Mouse (Mus musculus): ENCODE results near the gene Zfp385c. TPM values are rescaled to one million over a fixed set of nuclear protein-coding genes. Genes with fewer than 3 reads are reported as not detected.

The Zfp385c gene
- polyA plus RNA-seq (2015; fragmentation: Nextera tagmentation; extraction: Ambion mirVana), result 0.80 TPM in 1 of 2 replicates, not detected in the other

- H3K4me2 ChIP-seq (ENCODE audit: low read length), result peak within 1 kb of the TSS; percentile 42
- no peak for ATAC-seq
- no peak within 1 kb of the TSS for H3K27ac ChIP-seq (ENCODE audit: low read length)
- H3K36me3 ChIP-seq (ENCODE audit: control insufficient read depth, insufficient read depth), result no peaks in the 10 kb centered on the region
- peak within 1 kb of the TSS; percentile 13 for H3K4me3 ChIP-seq (replicated peaks; ENCODE audit: low read length)
- H3K9me3 ChIP-seq (ENCODE audit: control insufficient read depth, low read length), result no peaks in the 10 kb centered on the region
- H3K9ac ChIP-seq (replicated peaks; ENCODE audit: low read depth, low read length), result no peak within 1 kb of the TSS; the same call in 1 of the 2 replicates
- WGBS, result 1% methylated on average over 21 of the region's 23 CpGs
- H3K27me3 ChIP-seq (replicated peaks; ENCODE audit: control insufficient read depth, insufficient read depth, low read length), result peaks cover 9% of the 10 kb centered on the region
- peaks cover 6% of the 10 kb centered on the region for H3K4me1 ChIP-seq (replicated peaks; ENCODE audit: control insufficient read depth, insufficient read depth, low read length)
Measured at GRCm38 (mm10) chr11:100692164-100692616, at the start of gene Zfp385c. Zfp385c (minus strand) TSS chr11:100692455.

GRCm38 (mm10) chr11:100741348-100741747 is 49.1 kb upstream of the Zfp385c start:
- Histone ChIP-seq H3K36me3 (ENCODE audit: control insufficient read depth, insufficient read depth) (no peaks in the 10 kb centered on the region), H3K4me1 (replicated peaks; ENCODE audit: control insufficient read depth, insufficient read depth, low read length) (peaks cover 15% of the 10 kb centered on the region), H3K27me3 (replicated peaks; ENCODE audit: control insufficient read depth, insufficient read depth, low read length) (no peaks in the 10 kb centered on the region), H3K9ac (replicated peaks; ENCODE audit: low read depth, low read length) (no peak overlapping the region), H3K4me2 (ENCODE audit: low read length) (no peak overlapping the region), H3K4me3 (replicated peaks; ENCODE audit: low read length) (no peak overlapping the region), H3K27ac (ENCODE audit: low read length) (no peak overlapping the region), H3K9me3 (ENCODE audit: control insufficient read depth, low read length) (no peaks in the 10 kb centered on the region)
- WGBS, result 83% methylated on average over 6 of the region's 6 CpGs
- no peak for ATAC-seq

GRCm38 (mm10) chr11:100738749-100739148 is 46.5 kb upstream of the Zfp385c start:
- no peak overlapping the region for H3K27ac ChIP-seq (ENCODE audit: low read length)
- H3K9ac ChIP-seq (replicated peaks; ENCODE audit: low read depth, low read length), result peak overlapping the region; percentile 68; the same call in 1 of the 2 replicates
- peak overlapping the region; percentile 59 for H3K4me2 ChIP-seq (ENCODE audit: low read length)
- H3K4me1 ChIP-seq (replicated peaks; ENCODE audit: control insufficient read depth, insufficient read depth, low read length), result peaks cover 21% of the 10 kb centered on the region
- H3K9me3 ChIP-seq (ENCODE audit: control insufficient read depth, low read length), result no peaks in the 10 kb centered on the region
- 12% methylated on average over 5 of the region's 5 CpGs for WGBS
- H3K4me3 ChIP-seq (replicated peaks; ENCODE audit: low read length), result peak overlapping the region; percentile 83
- ATAC-seq, result no peak
- no peaks in the 10 kb centered on the region for H3K36me3 ChIP-seq (ENCODE audit: control insufficient read depth, insufficient read depth)
- no peaks in the 10 kb centered on the region for H3K27me3 ChIP-seq (replicated peaks; ENCODE audit: control insufficient read depth, insufficient read depth, low read length)

GRCm38 (mm10) chr11:100738066-100738604 is 45.9 kb upstream of the Zfp385c start, which contains the start of gene Rab5c:
Rab5c (minus strand) TSS chr11:100738215.
- Histone ChIP-seq H3K9ac (replicated peaks; ENCODE audit: low read depth, low read length) (peak within 1 kb of the TSS; percentile 86), H3K27me3 (replicated peaks; ENCODE audit: control insufficient read depth, insufficient read depth, low read length) (no peaks in the 10 kb centered on the region), H3K36me3 (ENCODE audit: control insufficient read depth, insufficient read depth) (no peaks in the 10 kb centered on the region; the same call in 1 of the 2 replicates), H3K9me3 (ENCODE audit: control insufficient read depth, low read length) (no peaks in the 10 kb centered on the region), H3K4me3 (replicated peaks; ENCODE audit: low read length) (peak within 1 kb of the TSS; percentile 83), H3K27ac (ENCODE audit: low read length) (peak within 1 kb of the TSS; percentile 88), H3K4me1 (replicated peaks; ENCODE audit: control insufficient read depth, insufficient read depth, low read length) (peaks cover 21% of the 10 kb centered on the region), H3K4me2 (ENCODE audit: low read length) (peak within 1 kb of the TSS; percentile 89)
- under 1% methylated on average over 38 of the region's 39 CpGs for WGBS
- ATAC-seq, result peak; percentile 100

DNA sequence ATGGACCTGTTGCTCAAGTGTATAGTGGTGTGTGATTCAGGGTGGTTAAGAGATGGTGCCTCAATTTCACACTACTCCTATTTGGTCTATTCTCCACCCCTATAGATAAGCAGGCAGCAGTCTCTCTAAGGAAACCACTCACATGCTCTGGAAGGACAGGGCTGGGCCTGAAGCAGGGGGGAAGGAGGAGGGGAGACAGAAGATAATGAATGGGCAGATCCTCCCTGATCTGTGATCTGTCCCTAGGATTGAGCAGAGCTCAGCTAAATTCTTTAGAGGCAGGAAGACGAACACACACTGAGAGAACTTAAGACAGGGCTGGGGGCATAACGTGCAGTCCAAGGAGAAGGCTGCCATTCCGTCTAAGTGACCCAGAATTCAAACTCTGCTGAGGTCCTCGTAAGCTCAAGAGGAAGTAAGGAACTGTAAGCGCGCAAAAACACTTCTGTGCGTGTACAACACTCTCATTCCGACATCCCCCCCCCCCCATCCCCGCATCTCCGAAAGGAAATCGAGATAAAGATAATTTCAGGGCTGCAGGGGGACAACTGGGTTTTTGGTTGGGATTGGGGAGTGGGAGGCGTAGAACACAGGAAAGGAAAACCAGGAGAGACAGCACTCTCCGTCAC is 45.0 kb upstream of the Zfp385c start:
- Histone ChIP-seq H3K4me2 (ENCODE audit: low read length) (peak overlapping the region; percentile 89), H3K36me3 (ENCODE audit: control insufficient read depth, insufficient read depth) (no peaks in the 10 kb centered on the region; the same call in 1 of the 2 replicates), H3K4me3 (replicated peaks; ENCODE audit: low read length) (peak overlapping the region; percentile 83), H3K4me1 (replicated peaks; ENCODE audit: control insufficient read depth, insufficient read depth, low read length) (peaks cover 21% of the 10 kb centered on the region), H3K27ac (ENCODE audit: low read length) (no peak overlapping the region), H3K9me3 (ENCODE audit: control insufficient read depth, low read length) (no peaks in the 10 kb centered on the region), H3K27me3 (replicated peaks; ENCODE audit: control insufficient read depth, insufficient read depth, low read length) (no peaks in the 10 kb centered on the region), H3K9ac (replicated peaks; ENCODE audit: low read depth, low read length) (peak overlapping the region; percentile 86)
- ATAC-seq, result no peak
- 0% methylated on average over 13 of the region's 13 CpGs for WGBS

- no peak for ATAC-seq
- no peak overlapping the region for H3K27ac ChIP-seq (ENCODE audit: low read length)
- H3K4me3 ChIP-seq (replicated peaks; ENCODE audit: low read length), result peak overlapping the region; percentile 83; the same call in 1 of the 2 replicates
- peak overlapping the region; percentile 89 for H3K4me2 ChIP-seq (ENCODE audit: low read length)
- H3K36me3 ChIP-seq (ENCODE audit: control insufficient read depth, insufficient read depth), result no peaks in the 10 kb centered on the region; the same call in 1 of the 2 replicates
- H3K9ac ChIP-seq (replicated peaks; ENCODE audit: low read depth, low read length), result no peak overlapping the region
- H3K27me3 ChIP-seq (replicated peaks; ENCODE audit: control insufficient read depth, insufficient read depth, low read length), result no peaks in the 10 kb centered on the region
- H3K4me1 ChIP-seq (replicated peaks; ENCODE audit: control insufficient read depth, insufficient read depth, low read length), result peaks cover 21% of the 10 kb centered on the region
- H3K9me3 ChIP-seq (ENCODE audit: control insufficient read depth, low read length), result no peaks in the 10 kb centered on the region
- whole genome bisulfite sequencing, result 82% methylated on average over 4 of the region's 4 CpGs
Measured at GRCm38 (mm10) chr11:100736746-100737080, 44.5 kb upstream of the Zfp385c start.

- 85% methylated on average over 14 of the region's 14 CpGs for WGBS
- H3K27me3 ChIP-seq (replicated peaks; ENCODE audit: control insufficient read depth, insufficient read depth, low read length), result no peaks in the 10 kb centered on the region
- H3K4me2 ChIP-seq (ENCODE audit: low read length), result no peak overlapping the region
Measured at GRCm38 (mm10) chr11:100735954-100736745, 43.9 kb upstream of the Zfp385c start.

DNA sequence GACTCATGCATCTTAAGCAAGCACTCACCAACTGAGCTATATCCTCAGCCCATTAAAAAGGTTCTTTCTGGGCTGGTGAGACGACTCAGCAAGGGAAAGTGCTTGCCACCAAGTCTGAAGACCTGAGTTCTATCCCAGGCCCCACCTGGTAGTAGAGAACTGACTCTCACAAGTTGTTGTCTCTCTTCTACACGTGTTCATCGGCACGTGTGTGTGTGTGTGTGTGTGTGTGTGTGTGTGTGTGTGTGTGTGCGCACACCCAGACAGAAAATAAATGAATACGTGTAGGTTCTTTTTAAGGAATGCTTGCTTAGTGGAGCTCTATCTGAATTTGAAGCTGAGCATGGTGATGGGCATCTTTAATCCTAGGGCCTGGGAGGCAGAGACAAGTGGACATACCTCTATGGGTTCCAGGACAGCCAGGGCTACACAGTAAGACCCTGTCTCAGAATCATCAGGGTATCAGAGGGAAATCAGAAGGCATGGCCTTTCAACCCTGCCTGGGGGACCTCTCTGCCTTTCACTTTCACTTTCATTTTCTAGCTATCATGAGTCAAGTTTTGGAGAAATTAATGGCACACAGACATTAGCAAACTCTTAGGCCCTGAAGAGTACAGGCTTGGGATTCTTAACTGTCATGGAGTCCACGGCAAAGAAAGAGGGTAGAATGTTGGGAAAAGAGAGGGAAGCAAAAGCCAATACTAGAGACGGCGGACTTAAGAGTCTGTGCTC is 43.0 kb upstream of the Zfp385c start:
- no peak overlapping the region for H3K27ac ChIP-seq (ENCODE audit: low read length)
- no peak for ATAC-seq
- H3K27me3 ChIP-seq (replicated peaks; ENCODE audit: control insufficient read depth, insufficient read depth, low read length), result no peaks in the 10 kb centered on the region
- H3K4me3 ChIP-seq (replicated peaks; ENCODE audit: low read length), result no peak overlapping the region
- H3K9me3 ChIP-seq (ENCODE audit: control insufficient read depth, low read length), result no peaks in the 10 kb centered on the region
- H3K36me3 ChIP-seq (ENCODE audit: control insufficient read depth, insufficient read depth), result no peaks in the 10 kb centered on the region; the same call in 1 of the 2 replicates
- peaks cover 21% of the 10 kb centered on the region for H3K4me1 ChIP-seq (replicated peaks; ENCODE audit: control insufficient read depth, insufficient read depth, low read length)
- no peak overlapping the region for H3K4me2 ChIP-seq (ENCODE audit: low read length)
- no peak overlapping the region for H3K9ac ChIP-seq (replicated peaks; ENCODE audit: low read depth, low read length)
- WGBS, result 89% methylated on average over 9 of the region's 9 CpGs

More at GRCm38 (mm10) chr11:100735954-100736745, 43.9 kb upstream of the Zfp385c start:
- H3K4me3 ChIP-seq (replicated peaks; ENCODE audit: low read length), result no peak overlapping the region
- H3K36me3 ChIP-seq (ENCODE audit: control insufficient read depth, insufficient read depth), result no peaks in the 10 kb centered on the region; the same call in 1 of the 2 replicates
- peaks cover 21% of the 10 kb centered on the region for H3K4me1 ChIP-seq (replicated peaks; ENCODE audit: control insufficient read depth, insufficient read depth, low read length)
- no peaks in the 10 kb centered on the region for H3K9me3 ChIP-seq (ENCODE audit: control insufficient read depth, low read length)
- H3K27ac ChIP-seq (ENCODE audit: low read length), result no peak overlapping the region
- H3K9ac ChIP-seq (replicated peaks; ENCODE audit: low read depth, low read length), result no peak overlapping the region
- ATAC-seq, result no peak
